Mouse (Mus musculus): ENCODE measurements at regions not wholly inside any gene's neighbourhood (a gene's known extent, or its start where the extent isn't known, plus 50 kb on each side); places are given as distances from the start of the nearest gene placed in this dataset.

DNA sequence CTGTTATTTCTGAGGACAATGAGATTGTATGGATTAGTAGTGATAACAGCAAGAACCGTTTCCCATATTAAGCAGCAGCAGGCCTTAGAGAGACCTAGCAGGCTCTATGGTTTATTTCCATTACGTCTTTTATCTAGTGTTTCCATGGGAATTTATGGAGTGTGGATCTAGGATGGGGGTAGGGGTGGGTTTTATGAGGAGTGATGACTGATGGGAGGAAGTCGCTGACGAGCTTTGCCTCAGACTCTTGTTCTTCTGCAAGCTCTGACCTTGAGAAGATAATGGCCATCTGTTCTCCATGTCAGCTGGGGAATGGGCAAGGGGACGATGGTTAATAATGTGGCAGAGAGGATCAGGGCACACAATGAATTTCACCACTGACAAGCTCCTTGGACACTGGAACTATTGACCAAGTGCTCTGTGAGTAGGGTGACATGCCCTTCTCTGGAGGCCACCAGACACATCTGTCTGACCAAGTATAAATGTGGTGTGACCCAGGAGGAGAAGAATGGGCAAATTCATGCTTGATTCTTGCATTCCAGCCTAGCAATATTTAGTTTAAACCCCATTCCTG, 243.9 kb upstream of the Tnp1 start:
- Histone ChIP-seq H3K9ac (ENCODE audit: low read depth, low read length) (no peak overlapping the region), H3K27ac (replicated peaks; ENCODE audit: insufficient read depth, low read depth, low read length) (no peak overlapping the region), H3K36me3 (ENCODE audit: control insufficient read depth, insufficient read depth, low read length) (no peaks in the 10 kb centered on the region), H3K27me3 (ENCODE audit: control insufficient read depth, insufficient read depth, low read length) (no peaks in the 10 kb centered on the region), H3K4me1 (ENCODE audit: control insufficient read depth, insufficient read depth, low read length) (no peaks in the 10 kb centered on the region), H3K4me3 (ENCODE audit: insufficient read depth, low read depth, low read length) (no peak overlapping the region), H3K79me2 (ENCODE audit: control insufficient read depth, insufficient read depth, low read length) (no peaks in the 10 kb centered on the region)
- DNase-seq (ENCODE audit: extremely low read depth, low read depth, low spot score), result no peak
- no peak for TF ChIP-seq POLR2A (IDR thresholded peaks at IDR 0.05; ENCODE audit: extremely low read depth, insufficient read depth, low read length)
- no peak for TF ChIP-seq CTCF (IDR thresholded peaks at IDR 0.05; ENCODE audit: low read depth, low read length)
- WGBS, result 75% methylated on average over 5 of the region's 5 CpGs

- H3K27me3 ChIP-seq (ENCODE audit: control insufficient read depth, insufficient read depth, low read length), result no peaks in the 10 kb centered on the region
- no peak overlapping the region for H3K9ac ChIP-seq (ENCODE audit: low read depth, low read length)
- TF ChIP-seq CTCF (IDR thresholded peaks at IDR 0.05; ENCODE audit: low read depth, low read length), result no peak
- no peak for TF ChIP-seq POLR2A (IDR thresholded peaks at IDR 0.05; ENCODE audit: extremely low read depth, insufficient read depth, low read length)
- no peaks in the 10 kb centered on the region for H3K4me1 ChIP-seq (ENCODE audit: control insufficient read depth, insufficient read depth, low read length)
- H3K4me3 ChIP-seq (ENCODE audit: insufficient read depth, low read depth, low read length), result no peak overlapping the region
- no peak for DNase-seq (ENCODE audit: extremely low read depth, low read depth, low spot score)
- H3K79me2 ChIP-seq (ENCODE audit: control insufficient read depth, insufficient read depth, low read length), result no peaks in the 10 kb centered on the region
- WGBS, result 92% methylated on average over 2 of the region's 2 CpGs
- no peak overlapping the region for H3K27ac ChIP-seq (replicated peaks; ENCODE audit: insufficient read depth, low read depth, low read length)
- H3K36me3 ChIP-seq (ENCODE audit: control insufficient read depth, insufficient read depth, low read length), result no peaks in the 10 kb centered on the region
These were observed 241.6 kb upstream of the Tnp1 start for GRCm38 (mm10) chr1:73257263-73257662.

DNA sequence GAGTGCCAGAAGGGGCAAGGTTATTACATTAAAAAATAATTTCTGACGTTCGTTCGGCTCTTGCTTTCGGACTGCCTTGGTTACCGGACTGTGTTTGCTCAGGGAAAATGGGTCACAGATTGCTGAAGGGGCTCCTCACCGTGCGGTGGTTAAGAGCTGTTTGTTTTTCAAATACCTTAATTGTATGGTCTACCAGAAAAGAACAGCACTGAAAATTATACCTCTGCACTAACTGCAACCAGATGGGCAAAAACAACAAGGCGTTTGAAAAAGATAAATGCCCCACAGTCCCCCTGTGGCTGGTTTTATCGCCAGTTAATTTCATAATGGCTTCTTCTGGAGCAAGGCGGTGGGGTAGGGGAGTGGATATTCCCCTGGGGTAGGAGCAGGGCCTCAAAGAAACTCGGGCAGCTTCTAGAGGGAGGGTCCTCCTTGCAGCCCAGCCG, 236.2 kb upstream of the Tnp1 start:
- H3K27ac ChIP-seq (replicated peaks; ENCODE audit: insufficient read depth, low read depth, low read length), result no peak overlapping the region
- H3K4me3 ChIP-seq (ENCODE audit: insufficient read depth, low read depth, low read length), result no peak overlapping the region
- no peaks in the 10 kb centered on the region for H3K79me2 ChIP-seq (ENCODE audit: control insufficient read depth, insufficient read depth, low read length)
- H3K4me1 ChIP-seq (ENCODE audit: control insufficient read depth, insufficient read depth, low read length), result no peaks in the 10 kb centered on the region
- no peaks in the 10 kb centered on the region for H3K27me3 ChIP-seq (ENCODE audit: control insufficient read depth, insufficient read depth, low read length)
- no peak overlapping the region for H3K9ac ChIP-seq (ENCODE audit: low read depth, low read length)
- WGBS, result 66% methylated on average over 12 of the region's 12 CpGs
- DNase-seq (ENCODE audit: extremely low read depth, low read depth, low spot score), result no peak
- H3K36me3 ChIP-seq (ENCODE audit: control insufficient read depth, insufficient read depth, low read length), result no peaks in the 10 kb centered on the region
- no peak for TF ChIP-seq CTCF (IDR thresholded peaks at IDR 0.05; ENCODE audit: low read depth, low read length)
- no peak for TF ChIP-seq POLR2A (IDR thresholded peaks at IDR 0.05; ENCODE audit: extremely low read depth, insufficient read depth, low read length)

- H3K36me3 ChIP-seq (ENCODE audit: control insufficient read depth, insufficient read depth, low read length), result no peaks in the 10 kb centered on the region
- H3K79me2 ChIP-seq (ENCODE audit: control insufficient read depth, insufficient read depth, low read length), result no peaks in the 10 kb centered on the region
- no peak overlapping the region for H3K27ac ChIP-seq (replicated peaks; ENCODE audit: insufficient read depth, low read depth, low read length)
- DNase-seq (ENCODE audit: extremely low read depth, low read depth, low spot score), result no peak
- no peaks in the 10 kb centered on the region for H3K27me3 ChIP-seq (ENCODE audit: control insufficient read depth, insufficient read depth, low read length)
- no peaks in the 10 kb centered on the region for H3K4me1 ChIP-seq (ENCODE audit: control insufficient read depth, insufficient read depth, low read length)
- no peak overlapping the region for H3K9ac ChIP-seq (ENCODE audit: low read depth, low read length)
- H3K4me3 ChIP-seq (ENCODE audit: insufficient read depth, low read depth, low read length), result no peak overlapping the region
- 93% methylated on average over 2 of the region's 2 CpGs for WGBS
- TF ChIP-seq POLR2A (IDR thresholded peaks at IDR 0.05; ENCODE audit: extremely low read depth, insufficient read depth, low read length) (no peak), CTCF (IDR thresholded peaks at IDR 0.05; ENCODE audit: low read depth, low read length) (no peak)
These were observed 228.3 kb upstream of the Tnp1 start for GRCm38 (mm10) chr1:73244016-73244415.

DNA sequence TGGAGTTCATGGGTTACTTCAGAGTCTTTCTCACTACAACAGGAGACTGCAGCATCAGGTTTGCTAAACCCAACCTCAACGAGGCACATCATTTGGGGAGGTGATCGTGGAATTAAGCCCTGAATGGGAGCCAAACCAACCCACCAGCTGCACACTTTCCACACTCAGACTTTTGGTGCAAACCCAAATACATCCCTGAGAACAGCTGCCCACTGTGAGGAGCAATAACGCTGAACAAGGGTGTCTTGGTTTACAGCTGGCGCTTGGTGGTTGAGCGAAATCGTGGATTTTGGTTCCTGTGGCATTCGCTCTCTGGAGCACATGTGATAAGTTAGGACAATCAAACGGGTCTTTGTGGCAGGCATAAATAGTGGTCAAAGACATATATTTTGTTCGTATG, 226.6 kb upstream of the Tnp1 start:
- no peak for DNase-seq (ENCODE audit: extremely low read depth, low read depth, low spot score)
- Histone ChIP-seq H3K79me2 (ENCODE audit: control insufficient read depth, insufficient read depth, low read length) (no peaks in the 10 kb centered on the region), H3K4me3 (ENCODE audit: insufficient read depth, low read depth, low read length) (no peak overlapping the region), H3K27ac (replicated peaks; ENCODE audit: insufficient read depth, low read depth, low read length) (no peak overlapping the region), H3K36me3 (ENCODE audit: control insufficient read depth, insufficient read depth, low read length) (no peaks in the 10 kb centered on the region), H3K27me3 (ENCODE audit: control insufficient read depth, insufficient read depth, low read length) (no peaks in the 10 kb centered on the region), H3K9ac (ENCODE audit: low read depth, low read length) (no peak overlapping the region), H3K4me1 (ENCODE audit: control insufficient read depth, insufficient read depth, low read length) (no peaks in the 10 kb centered on the region)
- no peak for TF ChIP-seq CTCF (IDR thresholded peaks at IDR 0.05; ENCODE audit: low read depth, low read length)
- TF ChIP-seq POLR2A (IDR thresholded peaks at IDR 0.05; ENCODE audit: extremely low read depth, insufficient read depth, low read length), result no peak
- 89% methylated on average over 9 of the region's 9 CpGs for WGBS

DNA sequence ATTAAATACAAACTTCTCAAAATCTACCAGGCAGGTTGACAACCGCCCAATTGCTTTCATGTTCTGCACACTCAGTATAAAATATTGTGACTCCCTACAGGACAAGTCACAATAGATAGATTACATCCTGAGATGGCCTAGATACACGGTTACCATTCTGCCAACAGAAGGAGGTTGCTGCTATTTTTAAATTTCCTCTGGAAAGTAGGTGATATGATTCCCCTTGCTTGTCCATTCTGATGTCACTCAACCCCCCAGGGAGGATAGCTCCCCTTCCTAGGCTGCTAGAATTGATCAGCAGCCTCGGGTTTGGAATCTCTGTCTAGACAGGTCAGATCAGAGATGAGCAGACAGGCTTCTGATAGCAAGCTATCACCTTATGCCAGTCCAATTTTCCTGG, 221.2 kb upstream of the Tnp1 start:
- H3K27ac ChIP-seq (replicated peaks; ENCODE audit: insufficient read depth, low read depth, low read length), result no peak overlapping the region
- H3K36me3 ChIP-seq (ENCODE audit: control insufficient read depth, insufficient read depth, low read length), result no peaks in the 10 kb centered on the region
- DNase-seq (ENCODE audit: extremely low read depth, low read depth, low spot score), result no peak
- no peak for TF ChIP-seq POLR2A (IDR thresholded peaks at IDR 0.05; ENCODE audit: extremely low read depth, insufficient read depth, low read length)
- TF ChIP-seq CTCF (IDR thresholded peaks at IDR 0.05; ENCODE audit: low read depth, low read length), result no peak
- no peaks in the 10 kb centered on the region for H3K79me2 ChIP-seq (ENCODE audit: control insufficient read depth, insufficient read depth, low read length)
- H3K4me1 ChIP-seq (ENCODE audit: control insufficient read depth, insufficient read depth, low read length), result no peaks in the 10 kb centered on the region
- no peaks in the 10 kb centered on the region for H3K27me3 ChIP-seq (ENCODE audit: control insufficient read depth, insufficient read depth, low read length)
- H3K4me3 ChIP-seq (ENCODE audit: insufficient read depth, low read depth, low read length), result no peak overlapping the region
- WGBS, result 63% methylated on average over 3 of the region's 3 CpGs
- H3K9ac ChIP-seq (ENCODE audit: low read depth, low read length), result no peak overlapping the region

Data from liver, adult 2 months (tissue).